Mouse (Mus musculus) heart, postnatal 25 days (tissue): Measurements from ENCODE around the gene Med20. TPM values are rescaled to one million over a fixed set of nuclear protein-coding genes. Genes with fewer than 3 reads are reported as not detected.
"Not testable (repeated sequence)": the region's sequence is repeated elsewhere in the genome, so short reads cannot be mapped to it uniquely, and the experiment has no call there.

Experiments
- DNase-seq: peaks from one replicate; pipeline ENCODE4 v3.0.0; 2022; ENCODE audit warnings: low spot score
- intact Hi-C: fragments of 180-260 bp; cut with DNase I; formaldehyde crosslinking; loops from one replicate; pipeline ENCODE4 v1.15.1; 2025
- total RNA-seq, 2 experiments: library from RNA; stranded (reverse); gene quantifications; 2 replicates each; pipeline ENCODE4 v1.2.3; 2021

Gene Med20
- total RNA-seq, 2 experiments from 2014 or later, result 18.3 to 20.1 TPM

GRCm38 (mm10) chr17:47618556-47619311 is 7.4 kb downstream of the Med20 start:
- DNase-seq, result no peak
- intact Hi-C loops, result loop anchor here (10.0 kb wide), 1 partner anchor 254 kb away; the partner anchor contains the start of gene Mrps10

- DNase-seq, result no peak
- intact Hi-C loops, result no loop called here
These were observed 11.7 kb downstream of the Med20 start for GRCm38 (mm10) chr17:47622912-47623554.

- intact Hi-C loops, DNase-seq: not testable (repeated sequence)
These were observed 13.2 kb downstream of the Med20 start for GRCm38 (mm10) chr17:47624572-47624971.

- no peak for DNase-seq
- intact Hi-C loops, result no loop called here
These were observed 13.7 kb downstream of the Med20 start for GRCm38 (mm10) chr17:47625088-47625487.

DNA sequence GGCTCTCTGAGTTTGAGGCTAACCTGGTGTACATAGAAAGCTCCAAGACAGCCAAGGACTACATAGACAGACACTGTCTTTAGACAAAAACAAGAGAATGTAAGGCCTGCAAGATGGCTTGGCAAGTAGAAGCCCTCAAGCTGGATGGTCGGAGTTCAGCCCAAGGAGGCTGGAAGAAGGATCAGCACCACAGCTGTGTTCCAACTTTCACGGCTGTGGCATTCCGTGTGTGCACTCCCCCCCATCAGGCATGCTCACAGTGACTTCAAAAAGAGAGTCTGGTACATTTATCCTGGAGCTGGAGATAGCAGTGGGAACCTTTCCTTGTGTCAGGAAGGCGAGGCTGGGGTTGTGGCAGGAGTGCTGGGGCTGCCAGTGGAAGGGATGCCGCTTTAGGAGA is 14.6 kb downstream of the Med20 start:
- DNase-seq, result no peak
- intact Hi-C loops, result no loop called here

DNA sequence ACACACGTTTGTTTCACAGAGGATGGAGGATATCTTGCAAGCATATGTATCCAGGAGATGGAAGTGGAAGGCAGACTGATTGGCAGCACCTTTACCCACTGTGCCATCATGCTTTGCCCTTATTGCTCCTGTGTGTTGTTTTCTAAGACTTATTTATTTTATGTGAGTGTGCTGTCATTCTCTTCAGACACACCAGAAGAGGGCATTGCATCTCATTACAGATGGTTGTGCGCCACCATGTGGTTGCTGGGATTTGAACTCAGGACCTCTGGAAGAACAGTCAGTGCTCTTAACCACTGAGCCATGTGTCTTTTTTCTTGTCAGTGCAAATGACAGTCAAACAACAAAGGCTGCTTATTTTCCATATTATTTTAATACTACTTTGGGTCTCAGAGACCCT is 16.4 kb downstream of the Med20 start:
- intact Hi-C loops, result no loop called here
- no peak for DNase-seq

GRCm38 (mm10) chr17:47628851-47629676 is 17.7 kb downstream of the Med20 start:
- intact Hi-C loops, result no loop called here
- peak; percentile 88 for DNase-seq

DNA sequence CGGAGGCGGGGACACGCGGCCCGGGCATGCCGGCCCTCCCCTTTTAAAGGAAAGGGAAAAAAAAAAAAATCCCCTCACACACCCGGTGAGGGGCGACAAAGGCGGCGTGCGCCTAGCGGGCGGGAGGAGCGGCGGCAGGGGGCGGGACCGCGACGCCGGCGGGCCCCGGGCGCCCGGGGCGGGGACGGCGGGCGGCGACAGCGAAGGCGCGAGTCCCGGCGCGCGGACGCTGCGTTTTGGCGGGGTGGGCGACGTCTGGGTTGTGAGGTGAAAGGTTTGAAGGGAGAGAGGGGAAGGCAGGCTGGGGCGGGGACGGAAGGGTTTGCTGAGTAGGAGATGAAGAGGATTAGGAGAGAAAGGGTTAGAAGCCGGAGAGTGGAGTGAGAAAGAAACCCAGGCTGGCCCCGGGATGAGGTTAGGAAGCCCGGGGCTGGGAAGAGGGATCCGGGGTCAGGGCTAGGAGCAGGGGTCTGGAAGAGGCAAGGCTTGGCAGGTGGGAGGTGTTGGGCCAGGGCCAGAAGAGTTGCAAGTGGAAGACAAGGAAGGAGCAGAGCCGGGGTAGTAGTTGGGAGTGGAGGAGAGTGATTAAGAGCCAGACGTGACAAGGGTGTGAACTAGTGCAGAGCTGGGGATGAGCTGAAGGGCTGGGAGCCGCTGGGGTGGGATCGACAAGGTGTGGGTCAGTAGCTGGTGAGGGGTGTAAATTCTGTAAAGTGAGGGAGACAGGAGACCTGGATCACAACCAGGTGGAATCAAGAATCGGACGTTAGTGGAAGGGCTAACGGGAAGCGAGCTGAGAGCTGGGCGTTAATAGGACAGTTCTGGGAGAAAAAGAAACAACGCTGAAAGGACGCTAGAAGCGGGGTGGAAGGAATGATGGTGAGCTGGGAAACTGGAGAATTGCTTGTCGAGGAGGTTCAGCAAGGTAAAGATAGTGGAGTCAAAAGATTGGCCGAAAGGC is 18.6 kb downstream of the Med20 start:
- intact Hi-C loops, result loop anchor here (5.0 kb wide), 1 partner anchor 47 kb away; no protein-coding TSS in a partner anchor
- DNase-seq, result peak; percentile 9

DNA sequence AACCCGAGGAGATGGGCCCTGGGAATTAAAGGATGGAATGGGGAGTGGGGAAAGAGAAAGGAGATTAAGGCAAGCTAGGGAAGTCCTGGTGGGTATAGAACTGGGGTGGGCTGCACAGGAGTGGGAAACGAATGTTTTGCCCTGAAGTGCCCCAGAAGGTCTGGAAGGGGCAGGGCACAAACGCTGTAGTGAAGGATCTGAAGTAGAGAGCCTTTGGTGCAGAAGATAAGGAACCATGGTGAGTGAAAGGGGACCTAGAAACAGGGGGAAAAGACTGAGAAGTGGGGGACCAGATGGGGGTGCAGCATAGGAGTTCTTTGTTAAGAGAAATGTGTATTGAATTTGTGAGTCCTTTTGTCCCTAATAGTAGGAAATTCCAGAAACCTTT is 19.3 kb downstream of the Med20 start, which contains the start of gene Usp49:
Gene Usp49 (plus strand): TSS at position 13 of the 388 bp plus-strand sequence.
- DNase-seq, result no peak
- intact Hi-C loops, result loop anchor here (5.0 kb wide), 1 partner anchor 47 kb away; no protein-coding TSS in a partner anchor

DNA sequence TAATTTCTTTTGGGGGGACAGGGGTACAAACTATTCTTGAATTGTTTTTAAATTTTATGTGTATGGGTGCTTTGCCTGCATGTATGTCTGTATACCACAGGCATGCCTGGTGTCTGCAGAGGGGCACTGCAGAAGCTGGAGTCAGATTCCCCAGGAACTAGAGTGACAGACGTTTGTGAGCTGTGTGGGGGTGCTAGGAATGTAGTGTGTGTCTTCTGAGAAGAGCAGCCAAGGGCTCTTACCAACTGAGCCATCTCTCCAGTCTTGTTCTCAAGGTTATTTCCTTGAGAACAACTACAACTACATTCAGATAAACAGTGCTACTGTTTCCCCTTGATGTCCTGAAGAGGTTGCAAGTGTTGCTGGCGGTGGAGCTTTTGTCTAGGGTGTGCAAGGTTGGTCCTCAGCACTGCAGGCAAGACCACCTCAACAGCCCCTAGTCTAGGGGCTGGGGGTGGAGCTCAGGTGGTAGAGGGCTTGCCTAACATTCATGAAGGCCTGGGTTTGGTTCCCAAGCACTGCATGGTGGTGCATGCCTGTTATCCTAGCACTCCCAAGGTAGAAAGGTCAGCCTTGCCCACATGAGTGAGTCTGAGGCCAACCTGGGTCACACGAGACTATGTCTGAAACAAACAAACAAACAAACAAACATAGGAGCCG is 20.9 kb downstream of the Med20 start:
- intact Hi-C loops, result loop anchor here (5.0 kb wide), 1 partner anchor 45 kb away; no protein-coding TSS in a partner anchor
- no peak for DNase-seq

DNA sequence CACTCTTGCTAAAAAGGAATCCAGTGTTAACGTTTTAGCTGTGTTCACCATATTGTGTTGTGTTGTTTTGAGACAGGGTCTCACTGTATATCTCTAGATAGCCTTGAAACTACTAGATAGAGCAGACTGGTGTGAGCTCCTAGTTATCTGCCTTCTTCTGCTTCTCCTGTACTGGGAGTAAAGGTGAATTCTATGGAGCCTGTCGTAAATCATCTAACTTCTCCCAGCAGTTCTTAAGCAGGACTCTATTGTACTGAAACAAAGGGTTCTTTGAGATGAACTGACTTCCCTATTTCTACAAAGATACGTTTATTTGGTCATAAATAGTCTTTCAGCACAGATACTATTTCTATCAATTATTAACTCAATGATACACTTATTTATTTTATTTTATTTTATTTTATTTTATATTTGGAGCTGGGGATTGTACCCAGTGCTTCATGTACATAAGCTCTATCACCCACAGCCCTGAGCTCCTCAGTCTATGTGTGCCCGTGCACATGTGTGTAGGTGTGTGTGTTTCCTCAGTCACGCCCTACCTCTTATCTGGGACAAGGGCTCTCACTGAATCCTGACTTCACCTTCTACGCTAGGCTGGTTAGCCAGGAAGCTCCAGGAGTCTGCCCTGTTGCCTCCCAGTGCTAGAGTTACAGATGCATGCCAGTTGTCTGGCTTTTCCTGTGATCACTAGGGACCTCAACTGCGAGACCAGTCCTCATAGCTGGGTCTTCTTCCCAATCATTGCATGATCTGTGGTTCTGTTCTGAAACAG is 22.8 kb downstream of the Med20 start:
- intact Hi-C loops, result loop anchor here (5.0 kb wide), 1 partner anchor 43 kb away; no protein-coding TSS in a partner anchor
- DNase-seq, result no peak

GRCm38 (mm10) chr17:47642992-47643391 is 31.6 kb downstream of the Med20 start:
- intact Hi-C loops, result no loop called here

DNA sequence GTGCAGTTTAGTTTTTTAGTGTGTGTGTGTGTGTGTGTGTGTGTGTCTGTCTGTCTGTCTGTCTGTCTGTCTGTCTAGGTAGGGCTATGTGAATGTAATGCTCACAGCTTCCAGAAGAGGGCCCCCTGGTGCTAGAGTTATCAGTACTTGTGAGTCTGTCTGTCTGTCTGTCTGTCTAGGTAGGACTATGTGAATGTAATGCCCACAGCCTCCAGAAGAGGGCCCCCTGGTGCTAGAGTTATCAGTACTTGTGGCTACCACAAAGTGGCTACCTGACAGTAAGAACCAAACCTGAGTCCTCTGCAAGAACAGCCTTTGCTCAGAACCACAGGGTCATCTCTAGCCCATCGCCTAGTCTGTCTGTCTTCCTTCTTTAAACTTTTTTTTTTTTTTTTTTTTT is 35.3 kb downstream of the Med20 start:
- intact Hi-C loops, result no loop called here
- peak; percentile 12 for DNase-seq

More at GRCm38 (mm10) chr17:47642992-47643391, 31.6 kb downstream of the Med20 start:
- DNase-seq, result no peak

DNA sequence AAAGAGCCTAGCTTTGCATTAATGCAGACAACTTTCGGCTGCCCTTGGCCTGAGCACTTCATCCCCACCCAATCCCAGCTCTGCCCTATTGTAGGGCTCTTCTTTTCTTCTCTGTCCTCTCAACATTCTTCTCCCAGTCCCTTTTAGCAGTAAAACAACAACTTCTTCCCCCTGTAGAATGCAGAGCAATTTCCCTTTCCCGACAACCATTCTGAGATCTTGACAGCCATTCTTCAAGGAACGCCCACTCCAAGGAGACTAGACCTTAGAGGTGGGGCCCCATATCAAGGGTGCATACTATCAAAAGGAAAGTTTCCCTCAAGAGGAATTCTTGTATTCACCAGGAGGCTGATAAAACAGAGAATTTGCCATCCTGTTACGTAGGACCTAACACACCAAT is 37.6 kb downstream of the Med20 start:
- DNase-seq, result no peak
- intact Hi-C loops, result no loop called here

DNA sequence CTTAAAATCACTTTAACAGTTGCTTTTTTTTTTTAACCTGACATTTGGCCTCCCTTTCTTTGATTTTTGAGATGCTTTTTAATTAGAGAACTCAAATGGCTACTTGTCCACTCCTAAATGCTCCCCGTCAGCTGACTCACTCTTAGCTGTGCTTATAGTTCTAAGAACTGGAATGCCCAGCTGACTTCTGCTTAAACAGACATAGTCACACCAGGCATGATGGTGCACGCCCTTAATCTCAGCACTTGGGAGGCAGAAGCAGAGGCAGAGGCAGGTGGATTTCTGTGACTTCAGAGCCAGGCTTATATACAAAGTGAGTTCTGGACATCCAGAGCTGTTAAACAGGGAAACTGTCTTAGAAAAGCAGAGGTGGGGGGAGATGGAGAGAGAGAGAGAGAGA is 40.6 kb downstream of the Med20 start:
- intact Hi-C loops, result no loop called here

DNA sequence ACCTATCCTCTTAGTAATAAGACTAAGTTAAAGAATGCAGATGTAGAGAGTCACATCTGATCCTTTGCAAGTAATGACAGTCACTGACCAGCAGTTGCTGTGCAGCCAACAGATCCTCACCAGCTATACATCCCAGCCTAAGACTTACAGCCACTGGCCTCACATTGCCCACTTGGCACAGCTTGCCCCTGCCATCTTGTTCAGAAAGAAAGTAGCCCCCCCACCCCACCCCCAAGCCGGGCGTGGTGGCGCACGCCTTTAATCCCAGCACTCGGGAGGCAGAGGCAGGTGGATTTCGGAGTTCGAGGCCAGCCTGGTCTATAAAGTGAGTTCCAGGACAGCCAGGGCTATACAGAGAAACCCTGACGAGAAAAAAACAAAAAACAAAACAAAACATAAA is 43.0 kb downstream of the Med20 start:
- DNase-seq, intact Hi-C loops: not testable (repeated sequence)

More for the DNA sequence above, 40.6 kb downstream of the Med20 start:
- no peak for DNase-seq

GRCm38 (mm10) chr17:47655697-47656096 is 44.3 kb downstream of the Med20 start:
- intact Hi-C loops, result no loop called here
- DNase-seq, result no peak

DNA sequence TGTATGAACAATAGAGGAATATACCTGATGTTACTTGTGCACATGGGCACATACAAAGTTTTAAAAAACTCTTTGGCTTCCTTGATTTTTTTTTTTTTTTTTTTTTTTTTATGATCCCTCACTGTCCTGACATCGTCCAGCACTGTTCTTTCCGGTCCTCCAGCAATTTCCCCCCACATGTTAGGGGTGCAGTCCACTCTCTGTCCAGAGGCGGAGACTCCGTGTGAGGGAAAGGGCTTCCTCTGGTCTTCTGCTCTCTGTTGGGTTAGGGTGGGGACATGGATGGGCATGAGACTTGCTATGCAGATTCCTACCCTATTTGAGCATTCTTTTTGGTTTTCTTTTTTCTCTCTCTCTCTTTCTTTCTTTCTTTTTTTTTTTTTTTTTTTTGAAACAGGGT is 46.5 kb downstream of the Med20 start:
- DNase-seq, result no peak
- intact Hi-C loops, result no loop called here
